Mouse (Mus musculus): ENCODE measurements around the gene Plcb2.
A peak's percentile ranks its signal among the peaks of the same experiment; 100 is the strongest.

Plcb2 gene

DNA sequence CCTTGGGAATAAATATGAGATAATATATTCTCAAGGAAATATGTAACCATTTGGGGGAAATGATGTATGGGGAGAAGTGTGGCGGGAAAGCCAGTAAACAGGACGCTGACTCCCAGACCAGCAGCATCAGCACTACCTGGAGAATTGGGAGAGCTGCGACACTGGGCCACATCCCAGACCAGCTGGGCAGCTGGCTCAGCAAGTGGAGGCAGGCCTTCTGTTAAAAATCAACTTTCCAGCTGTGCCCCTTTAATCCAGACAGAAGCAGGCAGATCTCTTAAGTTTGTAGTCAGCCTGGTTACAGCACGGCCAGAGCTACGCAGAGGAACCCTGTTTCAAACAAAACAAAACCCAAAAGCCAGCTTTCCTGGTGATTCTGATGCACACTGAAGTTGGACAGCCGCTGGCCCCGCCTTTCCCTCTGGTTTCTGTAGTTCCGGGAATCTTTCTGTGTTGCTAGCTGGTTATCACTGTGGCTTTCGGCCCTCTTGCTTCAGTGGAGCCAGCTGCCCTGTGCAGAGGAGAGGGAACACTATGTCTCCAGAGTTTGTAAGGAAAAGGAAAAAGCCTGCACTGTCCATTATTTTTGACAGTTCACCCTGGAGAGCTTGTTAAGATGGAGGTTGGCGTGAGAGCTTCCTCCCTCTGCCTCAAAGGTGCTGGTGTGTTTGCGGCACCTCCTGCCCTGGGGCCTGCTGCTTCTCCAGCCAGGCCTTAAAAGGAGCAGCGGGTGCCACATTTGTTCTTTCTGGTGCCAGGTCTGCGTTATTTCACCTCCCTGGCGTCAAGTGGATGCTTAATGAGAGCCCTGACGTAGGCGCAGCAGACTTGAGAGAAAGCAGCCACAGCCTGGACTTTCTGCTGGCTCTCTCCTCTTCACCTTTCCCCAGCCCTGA lies 23.9 kb upstream of the Plcb2 start:
- DNase-seq (ENCODE audit: low spot score), result peak; percentile 57

DNA sequence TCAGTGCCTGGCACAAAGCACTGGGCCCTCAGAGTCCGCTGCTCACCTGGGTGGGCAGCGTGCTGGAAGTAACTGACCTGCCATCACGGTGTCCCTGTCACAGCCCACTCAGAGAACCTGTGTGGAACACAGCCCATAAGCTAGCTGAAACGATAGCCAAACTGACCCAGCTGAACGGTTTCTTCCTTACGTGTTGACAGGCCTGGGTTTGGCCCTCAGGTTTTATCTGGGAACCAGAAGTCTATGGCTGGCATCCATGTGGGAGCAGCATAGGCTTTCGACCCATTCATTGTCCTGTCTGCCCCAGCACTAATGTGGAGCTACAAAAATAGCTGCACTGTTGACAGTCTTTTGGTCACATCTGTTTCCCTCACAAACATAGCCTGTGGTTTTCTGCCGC lies 22.2 kb upstream of the Plcb2 start:
- no peak for DNase-seq (ENCODE audit: low spot score)

DNA sequence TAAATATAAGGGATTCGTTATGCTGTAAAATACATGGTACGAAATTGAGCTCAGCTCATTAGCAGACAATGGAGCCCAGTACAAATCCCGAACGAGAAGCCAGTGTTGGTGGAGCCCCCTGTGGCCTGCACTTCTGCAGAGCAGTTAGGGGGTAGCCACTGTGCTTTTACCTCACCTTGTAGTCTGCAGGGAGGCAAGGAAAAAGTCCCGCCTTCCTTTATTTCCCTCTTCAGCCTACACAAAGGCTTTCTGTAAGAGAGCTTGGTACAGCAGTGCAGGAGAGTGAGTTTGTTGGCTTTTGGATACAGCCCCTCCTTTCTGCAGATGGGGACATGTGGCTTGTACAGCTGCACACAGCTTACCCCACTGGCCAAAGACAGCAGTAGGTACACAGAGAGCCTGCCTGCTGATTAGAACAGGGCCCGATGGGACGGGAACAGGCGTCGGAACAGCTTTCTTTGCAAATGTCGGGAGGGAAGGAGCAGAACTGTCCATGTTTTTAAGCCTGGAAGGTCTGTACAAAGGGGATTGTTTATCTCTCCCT lies 21.2 kb upstream of the Plcb2 start:
- no peak for DNase-seq (ENCODE audit: low spot score)

DNA sequence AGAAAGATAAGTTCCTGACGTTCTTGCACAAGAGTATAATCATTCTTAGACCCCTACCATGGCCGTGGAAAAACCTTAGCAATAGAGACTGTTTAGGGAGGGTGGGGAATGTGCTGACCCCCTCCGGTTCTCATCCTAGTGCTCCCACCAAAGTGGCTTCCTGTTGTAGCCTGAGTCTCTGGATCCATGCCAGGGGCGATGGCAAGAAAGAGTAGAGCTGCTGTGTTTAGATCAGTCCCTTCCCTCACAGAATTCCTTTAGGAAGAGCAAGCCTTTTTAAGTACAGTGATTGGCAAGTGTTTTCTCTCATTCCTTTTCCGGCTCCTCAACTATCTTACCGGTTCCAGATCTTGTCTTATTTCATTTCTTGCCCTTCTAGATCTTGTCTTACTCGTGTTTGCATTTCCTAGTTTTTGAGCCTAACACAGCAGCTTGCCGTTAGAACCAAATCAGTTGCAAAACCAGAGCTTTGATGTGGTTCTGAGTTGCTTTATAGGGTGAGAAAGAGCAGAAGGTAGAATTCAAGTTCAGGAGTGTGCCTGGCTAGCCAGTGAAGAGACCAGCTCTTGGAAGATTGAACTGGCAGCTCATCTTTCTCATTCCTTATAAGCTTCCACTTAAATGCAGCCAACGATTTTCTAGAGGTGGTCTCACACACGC lies 19.2 kb upstream of the Plcb2 start:
- peak; percentile 64 for DNase-seq (ENCODE audit: low spot score)

DNA sequence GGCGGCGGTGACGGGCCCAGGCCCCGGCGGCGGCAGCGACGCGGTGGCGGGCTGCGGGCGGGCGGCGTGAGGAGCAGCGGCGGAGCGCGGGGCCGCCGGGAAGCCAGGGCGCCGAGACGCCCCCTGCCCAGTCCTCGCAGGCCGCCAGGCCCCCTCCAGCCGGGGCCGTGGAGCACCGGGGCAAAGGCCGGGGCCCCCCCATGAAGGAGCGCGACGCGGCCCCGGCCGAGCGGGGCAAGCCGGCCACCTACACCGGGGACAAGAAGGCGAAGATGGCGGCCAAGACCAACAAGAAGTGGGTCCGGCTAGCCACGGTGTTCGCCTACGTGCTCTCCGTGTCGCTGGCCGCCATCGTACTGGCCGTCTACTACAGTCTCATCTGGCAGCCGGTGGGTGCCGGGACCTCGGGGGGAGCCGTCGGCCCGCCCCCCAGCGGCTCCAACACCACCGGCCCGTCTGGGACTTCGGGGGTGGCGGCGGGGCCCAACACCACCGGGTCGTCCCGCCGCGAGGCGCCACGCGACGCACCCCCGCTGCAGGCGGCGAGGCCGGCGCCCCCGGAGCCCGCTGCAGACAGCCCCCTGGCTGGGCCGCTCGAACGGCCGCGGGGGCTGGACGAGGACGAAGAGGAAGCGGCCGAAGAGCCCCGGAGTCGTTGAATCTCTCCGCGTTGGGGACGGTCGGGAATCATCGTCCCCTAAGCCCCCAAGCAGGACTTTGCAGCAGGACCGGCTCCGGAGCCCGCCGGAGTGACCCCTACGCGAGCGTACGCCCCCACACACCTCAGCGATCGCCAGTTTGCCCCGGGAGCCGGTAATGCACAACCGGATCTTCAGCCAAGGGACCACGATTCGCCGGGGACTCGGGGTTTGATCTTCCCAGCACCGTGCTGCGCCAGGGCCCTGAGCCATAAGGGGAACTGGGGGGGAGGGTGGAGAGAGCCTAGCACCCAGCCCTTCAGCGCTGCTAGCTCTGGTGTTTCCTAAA lies 18.0 kb upstream of the Plcb2 start:
- no peak for DNase-seq (ENCODE audit: low spot score)

DNA sequence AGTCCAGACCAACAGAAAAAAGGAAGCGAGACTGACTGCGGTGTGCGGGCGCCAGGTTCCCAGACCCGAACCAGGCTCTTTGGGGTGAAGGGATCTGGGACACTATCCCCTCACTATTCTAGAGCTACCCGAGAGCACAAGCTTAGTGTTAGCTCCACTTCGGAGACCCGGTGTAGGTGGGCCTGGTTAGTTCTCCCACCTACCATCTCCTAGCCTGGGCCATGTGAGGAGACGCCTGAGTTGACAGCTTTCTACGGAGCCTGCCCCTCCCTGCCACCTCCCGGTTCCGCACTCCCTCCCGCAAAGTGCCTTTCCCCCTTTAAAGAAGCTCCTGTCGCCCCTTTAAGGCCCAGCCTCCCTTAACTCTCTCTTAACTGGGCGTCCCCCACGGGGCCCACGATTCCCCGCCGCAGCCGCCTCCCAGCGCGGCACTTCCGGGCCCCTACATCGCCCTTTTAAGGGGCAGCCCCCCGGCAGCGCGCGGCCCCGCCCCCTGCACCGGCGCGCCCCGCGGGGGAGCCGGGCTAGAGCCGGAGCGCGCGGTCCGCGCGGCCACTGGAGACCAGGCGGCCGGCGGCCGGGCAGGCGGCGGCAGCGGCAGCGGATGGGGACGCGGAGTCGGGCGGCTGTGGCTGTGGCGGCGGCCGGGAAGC lies 17.1 kb upstream of the Plcb2 start, which contains the start of gene Inafm2:
Gene Inafm2 (plus strand): TSS at position 527 of the 653 bp plus-strand sequence.
- DNase-seq (ENCODE audit: low spot score), result peak; percentile 84

DNA sequence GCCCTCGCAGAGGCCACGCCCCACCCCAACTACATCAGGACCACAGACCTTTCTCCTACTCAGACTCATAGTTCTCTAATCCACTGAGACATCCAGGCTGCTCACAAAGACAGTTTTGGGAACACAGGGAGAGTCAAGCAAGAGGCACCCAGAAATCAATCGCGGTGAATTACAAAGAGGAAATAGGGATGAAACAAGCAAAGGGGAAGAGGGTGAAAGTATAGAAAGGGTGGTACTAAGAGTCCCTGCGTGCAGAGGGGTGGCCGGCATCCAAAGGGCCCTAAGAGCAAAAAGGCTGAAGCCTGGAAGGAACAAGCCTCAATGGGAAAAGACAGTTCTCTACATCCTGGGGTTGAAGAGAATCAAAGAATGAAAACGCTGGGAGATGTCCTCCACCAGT lies 16.4 kb upstream of the Plcb2 start:
- DNase-seq (ENCODE audit: low spot score), result no peak

DNA sequence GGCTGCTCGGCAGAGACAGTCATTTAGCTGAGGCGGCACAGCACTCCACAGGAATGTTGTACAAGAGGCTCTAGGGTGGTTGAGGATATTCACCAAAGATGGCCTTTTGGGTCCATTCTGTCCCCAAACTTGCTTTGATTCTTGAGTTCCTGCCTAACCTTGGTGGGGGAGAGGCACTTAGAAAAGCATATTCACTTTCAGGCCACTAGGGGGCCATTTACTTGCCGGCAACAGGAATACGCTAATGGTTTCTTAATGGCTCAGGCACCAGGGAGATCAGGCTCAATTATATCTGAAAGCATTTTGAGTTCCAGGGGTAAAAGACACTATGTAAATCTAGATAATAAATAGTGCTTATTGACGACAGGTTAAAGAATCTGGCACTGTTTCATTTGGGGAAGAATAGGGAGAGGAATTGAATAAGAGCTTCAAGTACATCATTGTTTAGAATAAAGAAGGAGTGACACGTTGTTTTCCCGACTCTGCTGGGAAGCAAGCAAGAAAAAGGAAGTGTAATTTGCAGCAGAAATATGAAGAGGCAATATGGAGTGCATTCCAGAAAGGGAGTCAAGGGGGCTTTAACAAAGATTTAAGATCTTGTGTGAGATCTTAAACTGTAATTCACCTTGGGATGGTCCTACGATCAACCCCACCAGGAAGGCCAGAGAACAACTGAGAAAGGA lies 15.2 kb upstream of the Plcb2 start:
- peak; percentile 75 for DNase-seq (ENCODE audit: low spot score)

DNA sequence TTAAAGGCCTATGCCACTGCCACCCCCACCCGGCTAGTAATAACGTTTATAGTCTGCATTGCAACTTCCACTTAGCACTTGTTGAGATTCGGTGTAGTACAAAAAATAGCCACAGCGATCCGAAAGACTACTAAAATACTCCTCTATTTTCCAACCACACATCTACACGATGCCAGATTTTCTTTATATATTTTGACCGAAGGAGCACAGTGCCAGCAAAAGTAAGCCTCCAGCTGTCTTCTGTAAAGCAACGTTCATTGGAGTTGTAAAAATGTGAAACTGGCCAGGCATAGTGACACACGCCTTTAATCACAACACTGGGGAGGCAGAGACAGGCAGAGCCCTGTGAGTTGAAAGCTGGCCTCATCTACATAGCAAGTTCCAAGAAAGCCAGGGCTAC lies 12.9 kb upstream of the Plcb2 start:
- DNase-seq (ENCODE audit: low spot score), result no peak

DNA sequence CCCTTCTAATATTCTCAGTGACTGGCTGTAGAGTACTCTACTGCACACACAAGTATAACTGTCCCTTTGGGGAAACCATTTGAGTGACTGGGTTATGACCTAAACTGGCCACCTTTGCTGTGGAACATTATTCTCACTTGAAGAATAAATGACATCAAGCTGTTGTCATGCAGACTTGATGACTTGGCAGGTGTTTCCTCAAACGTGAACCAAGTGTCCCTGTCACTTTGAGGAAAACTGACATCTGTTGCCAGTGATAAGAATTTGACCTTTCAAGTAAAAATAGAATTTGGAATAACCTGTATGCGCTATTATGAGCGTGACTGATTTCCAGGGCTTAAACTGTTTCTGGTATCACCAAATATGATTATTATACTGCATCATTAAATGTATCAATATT lies 12.1 kb upstream of the Plcb2 start:
- DNase-seq (ENCODE audit: low spot score), result no peak

DNA sequence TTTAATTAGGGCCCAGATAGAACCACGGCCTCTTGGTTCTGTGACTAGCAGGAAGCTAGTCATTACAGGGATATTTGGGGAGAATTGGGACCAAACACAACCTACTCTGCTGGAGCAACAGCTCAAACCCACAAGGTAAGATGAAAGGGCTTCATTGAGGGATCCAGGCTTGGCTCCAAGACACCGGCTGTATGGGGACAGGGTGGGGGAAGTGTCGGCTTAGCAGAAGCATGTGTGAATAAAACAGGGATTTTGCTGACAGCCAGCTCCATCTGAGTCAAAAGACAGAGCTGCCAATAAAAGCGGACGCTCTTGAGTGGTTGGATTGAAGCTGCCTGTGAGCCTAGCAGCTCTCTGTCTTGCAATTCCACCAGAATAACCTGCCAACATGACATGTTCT lies 5.1 kb upstream of the Plcb2 start:
- DNase-seq (ENCODE audit: low spot score), result no peak

DNA sequence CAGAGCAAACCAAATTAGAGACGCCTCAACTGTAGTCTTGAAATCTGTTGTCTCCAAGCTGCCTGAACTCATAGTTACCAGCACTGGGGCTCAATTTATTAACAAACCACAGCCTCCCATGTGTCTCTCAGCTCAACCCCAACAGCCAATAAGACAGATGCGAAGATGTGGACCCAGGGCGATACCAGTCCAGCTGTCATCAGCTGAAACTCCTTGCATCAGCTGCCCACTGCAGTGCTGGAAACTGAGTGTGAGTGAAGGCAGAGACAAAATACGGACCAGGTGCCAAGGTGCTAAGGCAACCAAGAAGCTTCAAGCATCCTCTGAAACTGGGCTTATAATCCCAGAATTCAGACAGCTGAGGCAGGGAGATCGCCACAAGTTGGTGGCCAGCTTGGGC lies 3.7 kb upstream of the Plcb2 start:
- no peak for DNase-seq (ENCODE audit: low spot score)

DNA sequence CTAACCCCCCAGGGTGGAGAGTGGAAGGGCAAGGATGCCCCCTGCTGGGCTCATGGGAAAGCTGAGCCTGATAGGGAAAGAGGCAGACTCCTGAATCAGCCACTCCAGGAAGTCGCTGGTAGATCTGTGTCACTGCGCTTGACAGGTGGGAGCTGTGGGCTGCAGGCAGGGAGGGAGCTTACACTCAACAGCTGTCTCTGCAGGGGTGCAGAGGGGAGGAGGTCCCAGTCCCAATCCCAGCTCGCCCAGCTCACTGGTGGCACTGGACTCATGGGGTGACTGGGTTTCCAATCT lies 2.3 kb upstream of the Plcb2 start:
- DNase-seq (ENCODE audit: low spot score), result peak; percentile 59

DNA sequence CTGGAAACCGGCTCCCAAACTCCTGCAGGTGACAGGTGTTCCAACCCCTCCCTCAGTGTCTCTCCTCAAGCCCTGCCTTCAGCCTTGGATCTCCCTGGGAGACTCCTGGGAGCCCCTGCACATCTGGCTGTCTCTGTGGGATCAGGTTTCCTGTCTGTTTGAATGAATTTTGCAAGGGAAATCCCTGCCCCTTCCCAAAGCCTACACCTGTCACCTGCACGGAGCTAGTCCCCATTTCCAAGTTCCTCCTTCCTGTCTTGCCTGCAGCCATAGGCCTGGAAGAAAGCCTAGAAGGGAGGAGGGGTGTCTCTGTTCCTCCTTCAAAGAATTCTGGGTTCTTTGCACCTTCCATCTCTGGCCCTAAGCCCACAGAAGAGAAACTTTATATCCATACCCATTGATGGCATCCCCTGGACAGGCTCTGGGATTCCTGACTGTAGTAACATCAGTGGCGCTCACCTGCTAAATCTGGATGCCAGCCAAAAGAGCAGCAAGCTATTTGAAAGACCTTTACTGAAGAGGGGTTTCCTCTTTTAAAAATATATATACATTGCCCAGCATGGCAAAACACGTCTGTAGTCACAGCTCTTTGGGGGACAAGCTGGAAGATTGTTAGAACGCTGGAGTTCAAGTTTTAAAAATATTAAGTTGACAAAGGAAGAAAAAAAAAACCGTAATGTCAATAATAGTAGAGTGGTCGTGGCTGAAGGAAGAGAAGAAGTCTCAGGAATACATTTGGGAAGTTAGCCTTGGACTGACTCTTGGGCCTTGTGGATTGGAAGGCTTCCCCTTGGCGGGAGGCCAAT lies 1.8 kb upstream of the Plcb2 start:
- DNase-seq (ENCODE audit: low spot score), result no peak

DNA sequence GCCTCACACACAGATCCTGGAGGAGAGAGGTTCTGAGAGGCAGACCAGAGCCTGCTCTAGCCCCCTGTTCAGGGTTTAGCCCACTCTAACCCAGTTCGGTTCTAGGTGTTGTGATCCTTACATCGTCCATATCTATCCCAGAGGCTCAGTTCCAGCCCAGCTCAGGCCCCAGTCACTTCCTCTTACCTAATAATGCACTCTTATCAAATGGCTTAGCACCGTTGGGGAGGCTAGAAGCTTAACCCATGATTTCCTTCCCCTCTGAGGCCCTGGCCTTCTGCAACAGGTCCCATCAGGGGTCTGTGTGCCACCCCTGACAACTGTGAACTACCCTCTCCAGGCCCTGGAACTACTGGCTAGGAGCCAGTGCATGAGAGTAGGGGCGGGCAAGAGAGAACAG lies 956 bp upstream of the Plcb2 start:
- no peak for DNase-seq (ENCODE audit: low spot score)

DNA sequence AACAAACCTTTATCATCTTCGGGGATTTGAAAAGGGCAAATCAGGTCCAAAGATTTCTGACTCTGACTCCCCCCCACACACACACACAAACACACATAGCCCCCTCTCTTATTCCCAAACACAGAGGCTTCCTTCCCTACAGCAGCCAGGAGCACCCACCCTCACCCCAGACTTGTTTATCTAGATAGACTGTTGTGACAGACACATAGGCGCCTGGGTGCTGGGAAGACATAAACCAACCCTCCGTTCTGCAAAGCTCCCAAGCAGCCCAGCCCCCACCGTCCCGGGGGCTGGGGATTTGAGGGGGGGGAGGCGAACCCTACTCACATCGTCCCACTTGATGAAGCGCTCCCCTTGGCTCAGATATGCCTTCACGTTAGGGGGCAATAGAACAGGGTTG lies 327 bp downstream of the Plcb2 start:
- DNase-seq (ENCODE audit: low spot score), result no peak

DNA sequence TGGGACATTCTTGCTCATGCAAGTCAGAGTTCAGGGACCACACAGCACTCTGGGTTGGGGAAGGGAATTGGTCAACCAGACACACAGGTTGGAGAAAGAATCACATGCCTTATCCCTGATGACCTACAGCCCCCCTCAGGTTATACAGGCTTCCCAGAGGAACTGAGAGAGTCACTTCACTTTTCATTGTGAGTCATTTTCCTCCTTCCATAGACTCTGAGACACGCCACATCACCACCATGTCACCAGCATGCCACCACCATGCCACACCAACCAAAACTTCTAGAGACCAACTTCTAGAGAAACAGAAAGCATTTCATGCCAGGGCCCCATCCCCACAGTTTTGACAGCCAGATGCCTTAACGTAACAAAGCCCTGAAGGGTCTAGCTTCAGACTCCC lies 1.4 kb downstream of the Plcb2 start:
- no peak for DNase-seq (ENCODE audit: low spot score)

DNA sequence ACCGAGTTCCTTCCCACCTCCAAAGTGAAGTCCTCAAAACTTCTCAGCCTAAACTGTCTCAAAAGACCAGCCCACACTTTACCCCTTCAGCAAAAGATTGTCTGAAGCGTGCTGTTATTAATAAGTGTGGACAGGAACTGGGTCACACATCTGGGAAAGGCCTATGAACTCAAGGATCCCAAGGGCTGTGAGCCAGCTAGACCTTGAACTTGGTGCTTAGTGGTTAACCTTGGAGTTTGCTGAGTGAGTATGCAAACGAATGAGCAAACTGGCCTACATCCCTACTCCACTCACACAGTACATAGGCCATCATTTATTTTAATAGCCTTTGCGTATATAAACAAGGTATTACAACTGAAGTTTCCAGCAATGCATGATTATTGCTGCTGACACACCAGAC lies 2.7 kb downstream of the Plcb2 start:
- no peak for DNase-seq (ENCODE audit: low spot score)

DNA sequence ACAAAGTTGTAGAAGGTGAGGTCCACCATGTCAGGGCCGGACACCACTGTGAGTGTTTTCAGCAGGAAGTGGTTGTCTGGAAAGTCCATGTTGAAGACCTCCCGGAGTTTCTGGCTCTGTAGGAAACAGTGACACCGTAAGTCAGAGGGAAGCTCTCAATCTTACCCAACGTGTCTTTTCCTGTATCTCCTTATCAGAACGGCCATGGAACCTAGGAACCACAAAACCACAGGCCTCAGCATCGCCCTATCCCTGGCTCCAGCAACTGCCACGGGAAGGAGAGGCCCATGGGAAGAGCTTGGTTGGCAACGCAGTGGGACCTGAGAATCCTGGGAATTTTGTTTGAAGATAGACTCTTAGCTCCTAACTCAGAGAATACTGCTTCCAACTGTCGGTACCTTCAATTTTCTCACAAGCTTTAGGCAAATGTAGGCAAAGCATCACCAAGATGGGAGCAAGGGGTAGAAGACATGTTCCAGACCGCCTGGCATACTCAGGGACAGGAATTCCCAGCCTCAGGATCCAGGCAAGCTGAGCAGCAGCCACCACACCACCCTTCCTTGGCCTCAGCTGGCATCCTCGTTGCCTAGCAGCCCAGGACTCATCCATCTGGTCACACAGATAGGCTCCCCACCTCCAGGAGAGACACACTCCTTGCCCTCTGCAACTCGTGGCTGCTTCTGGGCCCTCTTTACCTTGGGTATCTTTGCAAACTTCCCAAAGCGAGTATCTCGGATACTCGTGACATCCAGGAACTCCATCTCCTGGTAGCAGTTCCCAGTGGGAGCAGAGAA lies 4.3 kb downstream of the Plcb2 start:
- no peak for DNase-seq (ENCODE audit: low spot score)

Data from adipocyte (in vitro differentiated cells).